Mouse (Mus musculus): ENCODE results near the gene 1810046K07Rik. TPM values are rescaled to one million over a fixed set of nuclear protein-coding genes. Genes with fewer than 3 reads are reported as not detected.

The 1810046K07Rik gene
- polyA plus RNA-seq, 1 experiment = 16.4 TPM

DNA sequence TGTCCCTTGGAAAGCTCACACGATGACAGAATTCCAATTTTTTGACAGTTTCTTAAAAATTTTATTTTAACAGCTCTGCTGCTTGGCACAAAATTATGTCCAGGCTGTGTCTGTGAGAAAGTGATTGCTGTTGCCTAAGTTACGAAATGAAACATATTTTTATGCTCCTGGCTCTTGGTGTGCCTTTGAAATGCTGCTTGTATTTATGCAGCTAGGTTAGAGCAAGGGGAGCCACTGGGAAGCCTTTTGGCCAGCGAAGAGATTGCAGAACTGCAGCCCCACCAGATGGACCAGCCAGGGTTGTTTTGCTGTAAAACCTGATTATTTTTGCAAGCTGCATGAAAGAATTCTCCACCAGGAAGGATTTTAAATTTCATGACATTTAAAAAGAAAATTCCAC is 23.6 kb downstream of the 1810046K07Rik start:
- Histone ChIP-seq H3K4me1 (ENCODE audit: control insufficient read depth, insufficient read depth, insufficient read length) (no peaks in the 10 kb centered on the region), H3K27me3 (ENCODE audit: control insufficient read depth, insufficient read depth, low read length) (no peaks in the 10 kb centered on the region), H3K4me3 (ENCODE audit: extremely low read depth, insufficient read depth, insufficient read length) (no peak overlapping the region), H3K36me3 (ENCODE audit: control insufficient read depth, insufficient read depth, low read length) (no peaks in the 10 kb centered on the region), H3K27ac (ENCODE audit: insufficient read depth, low read length) (no peak overlapping the region)
- no peak for TF ChIP-seq POLR2A (IDR thresholded peaks at IDR 0.05; ENCODE audit: low read depth, low read length)
- no peak for TF ChIP-seq CTCF (IDR thresholded peaks at IDR 0.05; ENCODE audit: extremely low read depth, insufficient read depth, insufficient read length, insufficient replicate concordance)
- DNase-seq (ENCODE audit: low read depth in 1 of 2, low spot score in 2 of 2) = no peak
- WGBS = 83% methylated on average over 3 of the region's 3 CpGs

DNA sequence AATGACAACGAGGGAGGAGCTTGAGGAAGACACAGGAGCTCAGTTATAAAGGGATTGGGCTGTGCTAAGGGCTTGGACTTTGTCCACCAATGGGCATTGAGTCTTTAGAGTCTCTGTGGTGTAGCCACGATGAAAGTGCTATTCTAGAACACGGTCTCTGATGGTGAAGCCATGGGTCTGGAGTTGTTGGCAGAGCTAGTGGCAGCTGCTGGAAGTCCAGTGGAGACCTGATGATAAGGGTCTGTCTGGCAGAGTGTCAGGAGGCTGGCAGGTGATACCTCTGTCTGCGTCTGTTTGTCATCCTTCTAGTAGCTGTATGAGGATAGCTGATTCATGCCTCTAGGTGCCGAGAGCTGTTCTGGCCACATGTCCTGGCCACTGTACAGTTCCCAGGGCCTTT is 24.7 kb downstream of the 1810046K07Rik start:
- Histone ChIP-seq H3K4me1 (ENCODE audit: control insufficient read depth, insufficient read depth, insufficient read length) (no peaks in the 10 kb centered on the region), H3K36me3 (ENCODE audit: control insufficient read depth, insufficient read depth, low read length) (no peaks in the 10 kb centered on the region), H3K4me3 (ENCODE audit: extremely low read depth, insufficient read depth, insufficient read length) (no peak overlapping the region), H3K27ac (ENCODE audit: insufficient read depth, low read length) (no peak overlapping the region), H3K27me3 (ENCODE audit: control insufficient read depth, insufficient read depth, low read length) (no peaks in the 10 kb centered on the region)
- no peak for TF ChIP-seq POLR2A (IDR thresholded peaks at IDR 0.05; ENCODE audit: low read depth, low read length)
- TF ChIP-seq CTCF (IDR thresholded peaks at IDR 0.05; ENCODE audit: extremely low read depth, insufficient read depth, insufficient read length, insufficient replicate concordance) = no peak
- 67% methylated on average over 5 of the region's 5 CpGs for WGBS
- no peak for DNase-seq (ENCODE audit: low read depth in 1 of 2, low spot score in 2 of 2)

DNA sequence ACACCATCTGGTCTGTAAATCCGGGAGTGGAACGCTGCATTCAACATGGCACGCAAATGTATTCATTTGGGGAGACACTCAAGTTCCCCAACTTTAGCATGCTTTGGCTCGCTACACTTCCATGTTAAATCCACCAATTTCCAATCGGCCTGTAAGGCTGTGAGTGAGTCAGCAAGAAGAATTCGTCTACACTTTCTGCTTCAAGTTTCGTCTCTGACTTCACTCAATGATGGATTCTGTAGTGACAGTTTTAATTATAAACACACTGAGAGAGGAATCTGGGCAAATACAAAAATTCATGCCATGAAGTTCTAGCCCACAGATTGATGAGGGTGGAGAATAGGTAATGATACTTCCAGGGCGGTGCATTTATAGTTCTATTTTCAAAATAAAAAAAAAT is 35.2 kb downstream of the 1810046K07Rik start:
- no peak for DNase-seq (ENCODE audit: low read depth in 1 of 2, low spot score in 2 of 2)
- Histone ChIP-seq H3K4me3 (ENCODE audit: extremely low read depth, insufficient read depth, insufficient read length) (no peak overlapping the region), H3K27me3 (ENCODE audit: control insufficient read depth, insufficient read depth, low read length) (no peaks in the 10 kb centered on the region), H3K4me1 (ENCODE audit: control insufficient read depth, insufficient read depth, insufficient read length) (no peaks in the 10 kb centered on the region), H3K27ac (ENCODE audit: insufficient read depth, low read length) (no peak overlapping the region), H3K36me3 (ENCODE audit: control insufficient read depth, insufficient read depth, low read length) (no peaks in the 10 kb centered on the region)
- 86% methylated on average over 8 of the region's 8 CpGs for WGBS
- no peak for TF ChIP-seq CTCF (IDR thresholded peaks at IDR 0.05; ENCODE audit: extremely low read depth, insufficient read depth, insufficient read length, insufficient replicate concordance)
- TF ChIP-seq POLR2A (IDR thresholded peaks at IDR 0.05; ENCODE audit: low read depth, low read length) = no peak

DNA sequence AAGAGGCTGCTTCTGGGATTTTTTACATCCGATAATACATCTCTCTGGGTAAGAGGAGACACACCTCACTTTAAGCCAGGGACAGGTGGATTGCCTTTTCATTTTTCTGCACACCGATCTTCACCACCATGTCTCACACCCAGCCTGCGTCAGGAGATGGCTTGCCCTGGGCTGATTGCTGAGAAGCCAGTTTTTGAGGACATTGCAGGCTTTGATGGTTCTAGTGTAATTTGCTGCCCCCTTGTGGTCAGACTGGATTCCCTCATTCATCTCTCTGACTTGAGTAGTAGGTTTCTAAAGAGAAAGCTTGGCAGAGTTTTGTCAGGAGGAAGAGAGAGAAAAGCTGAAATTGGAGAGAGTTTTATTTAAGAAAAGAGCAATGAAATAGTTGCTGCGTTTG is 36.0 kb downstream of the 1810046K07Rik start:
- DNase-seq (ENCODE audit: low read depth in 1 of 2, low spot score in 2 of 2) = peak; percentile 64
- Histone ChIP-seq H3K36me3 (ENCODE audit: control insufficient read depth, insufficient read depth, low read length) (no peaks in the 10 kb centered on the region), H3K27me3 (ENCODE audit: control insufficient read depth, insufficient read depth, low read length) (no peaks in the 10 kb centered on the region), H3K27ac (ENCODE audit: insufficient read depth, low read length) (no peak overlapping the region), H3K4me3 (ENCODE audit: extremely low read depth, insufficient read depth, insufficient read length) (no peak overlapping the region), H3K4me1 (ENCODE audit: control insufficient read depth, insufficient read depth, insufficient read length) (no peaks in the 10 kb centered on the region)
- TF ChIP-seq POLR2A (IDR thresholded peaks at IDR 0.05; ENCODE audit: low read depth, low read length) (no peak), CTCF (IDR thresholded peaks at IDR 0.05; ENCODE audit: extremely low read depth, insufficient read depth, insufficient read length, insufficient replicate concordance) (peak; percentile 68; the same call in 1 of the 2 replicates)
- 28% methylated on average over 4 of the region's 4 CpGs for WGBS

DNA sequence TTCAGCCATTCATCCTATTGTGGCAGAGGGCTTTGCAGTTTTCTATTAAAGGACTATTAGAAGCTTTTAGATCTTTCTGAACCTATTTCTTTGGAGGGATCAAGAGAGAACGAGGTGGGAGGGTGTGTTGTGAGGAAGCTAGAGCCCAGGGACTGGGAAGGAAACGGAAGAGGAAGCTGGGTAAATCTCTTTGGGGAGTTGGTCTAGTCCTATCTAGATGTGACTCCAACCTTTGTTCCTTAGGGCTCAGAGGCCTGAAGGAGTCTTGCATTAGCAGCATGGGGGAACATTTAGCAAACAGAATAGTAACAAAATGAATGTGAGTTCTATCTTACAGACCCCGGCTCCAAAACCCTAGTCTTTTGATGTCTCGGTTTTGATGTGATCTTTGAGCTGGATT is 37.7 kb downstream of the 1810046K07Rik start:
- Histone ChIP-seq H3K36me3 (ENCODE audit: control insufficient read depth, insufficient read depth, low read length) (no peaks in the 10 kb centered on the region), H3K27ac (ENCODE audit: insufficient read depth, low read length) (no peak overlapping the region), H3K4me1 (ENCODE audit: control insufficient read depth, insufficient read depth, insufficient read length) (no peaks in the 10 kb centered on the region), H3K27me3 (ENCODE audit: control insufficient read depth, insufficient read depth, low read length) (no peaks in the 10 kb centered on the region), H3K4me3 (ENCODE audit: extremely low read depth, insufficient read depth, insufficient read length) (no peak overlapping the region)
- 49% methylated on average over 4 of the region's 4 CpGs for WGBS
- TF ChIP-seq POLR2A (IDR thresholded peaks at IDR 0.05; ENCODE audit: low read depth, low read length) = no peak
- no peak for TF ChIP-seq CTCF (IDR thresholded peaks at IDR 0.05; ENCODE audit: extremely low read depth, insufficient read depth, insufficient read length, insufficient replicate concordance)
- no peak for DNase-seq (ENCODE audit: low read depth in 1 of 2, low spot score in 2 of 2)

DNA sequence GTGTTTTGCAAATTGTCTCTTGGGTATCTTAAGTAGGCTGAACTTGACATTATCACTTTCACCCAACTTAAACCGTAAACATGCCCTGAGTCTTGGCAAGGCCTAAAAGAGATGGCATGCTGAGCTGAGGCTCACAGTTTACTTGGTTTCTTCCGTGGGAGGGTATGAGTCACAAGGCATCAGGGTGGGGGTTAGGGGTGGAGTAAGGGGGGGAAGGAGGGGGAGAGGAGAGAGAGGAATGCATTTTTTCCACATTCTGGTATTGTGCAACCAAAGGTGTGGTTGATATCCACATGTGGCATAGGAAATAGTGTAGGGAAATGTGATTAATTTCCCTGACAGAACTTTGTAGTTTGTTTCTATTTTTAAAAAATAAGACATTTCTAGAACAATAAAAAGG is 42.6 kb downstream of the 1810046K07Rik start:
- TF ChIP-seq CTCF (IDR thresholded peaks at IDR 0.05; ENCODE audit: extremely low read depth, insufficient read depth, insufficient read length, insufficient replicate concordance) (no peak), POLR2A (IDR thresholded peaks at IDR 0.05; ENCODE audit: low read depth, low read length) (no peak)
- Histone ChIP-seq H3K27me3 (ENCODE audit: control insufficient read depth, insufficient read depth, low read length) (no peaks in the 10 kb centered on the region), H3K4me3 (ENCODE audit: extremely low read depth, insufficient read depth, insufficient read length) (no peak overlapping the region), H3K27ac (ENCODE audit: insufficient read depth, low read length) (no peak overlapping the region), H3K36me3 (ENCODE audit: control insufficient read depth, insufficient read depth, low read length) (no peaks in the 10 kb centered on the region), H3K4me1 (ENCODE audit: control insufficient read depth, insufficient read depth, insufficient read length) (no peaks in the 10 kb centered on the region)
- no peak for DNase-seq (ENCODE audit: low read depth in 1 of 2, low spot score in 2 of 2)
- WGBS = 42% methylated on average over 2 of the region's 2 CpGs

DNA sequence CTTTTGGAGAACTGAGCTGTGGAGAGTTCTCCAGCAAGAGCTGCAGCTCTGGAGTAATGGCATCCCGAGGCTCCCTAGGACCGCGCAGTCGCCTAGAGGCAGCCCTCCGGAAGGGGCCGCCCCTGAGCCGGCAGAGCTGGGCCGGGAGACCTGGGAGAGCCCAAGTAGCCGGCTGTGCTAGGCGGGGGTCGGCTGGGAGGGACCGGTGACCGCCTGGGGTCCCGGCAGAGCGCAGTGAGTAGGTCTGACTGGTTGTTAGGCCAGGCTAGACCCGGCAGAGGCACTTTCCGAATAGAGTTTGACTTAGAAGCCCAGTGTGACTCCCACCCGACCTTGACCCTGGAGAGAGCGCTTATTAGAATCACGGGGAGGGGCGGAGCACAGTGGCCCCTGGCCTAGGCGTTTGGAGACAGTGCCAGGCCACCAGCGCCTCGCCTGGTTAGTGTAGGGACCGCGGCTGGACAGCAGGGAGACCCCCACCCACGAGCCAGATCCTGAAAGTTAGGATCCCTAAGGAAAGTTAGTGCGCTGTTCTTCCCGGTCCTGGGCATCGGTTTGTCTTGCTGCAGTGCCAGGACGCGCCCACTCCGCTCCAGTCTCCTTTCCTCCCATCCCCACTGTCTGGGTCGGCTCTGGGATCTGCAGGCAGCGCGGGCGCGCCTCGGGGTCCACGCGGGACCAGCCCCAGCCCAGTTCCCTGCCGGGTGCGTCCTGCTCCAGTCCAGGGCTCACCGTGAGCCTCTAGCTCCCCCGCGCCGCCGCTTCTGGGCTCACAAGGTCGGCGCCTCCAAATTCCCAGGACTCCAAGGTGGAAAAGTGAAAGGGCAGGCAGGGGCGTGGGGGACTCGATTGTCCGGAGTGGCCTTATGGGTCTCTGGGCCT is 50.0 kb downstream of the 1810046K07Rik start, which contains the start of gene Colca2:
Gene Colca2, minus strand, starts transcription at position 70 of the 882 bp plus-strand sequence.
- DNase-seq (ENCODE audit: low read depth in 1 of 2, low spot score in 2 of 2) = peak in 1 of 2 experiments; percentile 45
- 13% methylated on average over 53 of the region's 53 CpGs for WGBS
- peaks cover 5% of the 10 kb centered on the region for H3K27me3 ChIP-seq (ENCODE audit: control insufficient read depth, insufficient read depth, low read length)
- H3K36me3 ChIP-seq (ENCODE audit: control insufficient read depth, insufficient read depth, low read length) = no peaks in the 10 kb centered on the region; the same call in 1 of the 2 replicates
- H3K4me3 ChIP-seq (ENCODE audit: extremely low read depth, insufficient read depth, insufficient read length) = peak within 1 kb of the TSS; percentile 47
- peak within 1 kb of the TSS; percentile 55 for H3K27ac ChIP-seq (ENCODE audit: insufficient read depth, low read length)
- H3K4me1 ChIP-seq (ENCODE audit: control insufficient read depth, insufficient read depth, insufficient read length) = peaks cover 8% of the 10 kb centered on the region
- TF ChIP-seq CTCF (IDR thresholded peaks at IDR 0.05; ENCODE audit: extremely low read depth, insufficient read depth, insufficient read length, insufficient replicate concordance) (no peak), POLR2A (IDR thresholded peaks at IDR 0.05; ENCODE audit: low read depth, low read length) (no peak)

Data from spleen, adult 2 months (tissue).